Mouse (Mus musculus): ENCODE data around the gene Dysf. TPM values are rescaled to one million over a fixed set of nuclear protein-coding genes. Genes with fewer than 3 reads are reported as not detected.

Gene Dysf
- total RNA-seq, 1 experiment, result 12.8 TPM

DNA sequence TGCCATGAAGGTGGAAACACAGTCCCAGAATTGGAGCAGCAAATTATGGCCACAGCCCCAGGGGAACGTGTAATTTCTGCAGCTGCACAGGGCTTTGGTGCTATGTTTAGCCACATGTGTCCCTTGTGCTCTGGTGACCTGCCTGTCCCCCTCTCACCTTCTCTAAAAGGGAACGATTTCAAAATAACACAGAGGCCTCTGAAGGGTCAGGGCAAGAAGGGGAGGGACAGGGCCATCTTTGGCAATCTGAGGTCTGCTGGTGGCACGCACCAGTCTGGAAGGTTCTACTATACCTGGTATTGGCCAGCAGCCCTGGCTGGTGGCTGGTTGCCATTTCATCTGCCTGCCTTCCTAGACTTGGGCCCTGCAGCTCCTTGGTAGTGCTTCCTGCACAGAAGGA, 147.4 kb downstream of the Dysf start:
- H3K9me3 ChIP-seq (ENCODE audit: control insufficient read depth, insufficient read depth, low read depth, low read length), result no peaks in the 10 kb centered on the region
- no peak overlapping the region for H3K27ac ChIP-seq (ENCODE audit: insufficient read depth, low read depth, low read length, poor library complexity, severe bottlenecking)
- no peak for TF ChIP-seq HCFC1 (IDR thresholded peaks at IDR 0.05; ENCODE audit: borderline replicate concordance, insufficient read depth, low read length)
- TF ChIP-seq CHD2 (IDR thresholded peaks at IDR 0.05; ENCODE audit: low read depth, low read length), result no peak
- no peak for TF ChIP-seq ZNF384 (IDR thresholded peaks at IDR 0.05; ENCODE audit: low read depth, low read length)
- TF ChIP-seq MAFK (IDR thresholded peaks at IDR 0.05; ENCODE audit: insufficient read depth, low read depth, low read length), result no peak
- no peak for TF ChIP-seq ZC3H11A (IDR thresholded peaks at IDR 0.05; ENCODE audit: borderline replicate concordance, low read depth, low read length)
- no peaks in the 10 kb centered on the region for H3K4me1 ChIP-seq (ENCODE audit: control insufficient read depth in 2 of 2, insufficient read depth in 2 of 2, low read length in 2 of 2, poor library complexity in 1 of 2)
- no peak for DNase-seq (ENCODE audit: low read depth, low spot score)
- in situ Hi-C loops (cut with MboI; ENCODE audit: low sequenced_read_pairs in 2 of 2, unreplicated experiment in 2 of 2), result no loop called here
- H3K4me3 ChIP-seq (ENCODE audit: insufficient read depth in 1 of 2, low read depth in 1 of 2, low read length in 2 of 2, poor library complexity in 1 of 2, severe bottlenecking in 1 of 2), result no peak overlapping the region
- H3K9ac ChIP-seq (ENCODE audit: insufficient read depth, low read depth, low read length, poor library complexity, severe bottlenecking), result no peak overlapping the region
- H3K36me3 ChIP-seq (ENCODE audit: control insufficient read depth, insufficient read depth, low read length, poor library complexity, severe bottlenecking), result no peaks in the 10 kb centered on the region

DNA sequence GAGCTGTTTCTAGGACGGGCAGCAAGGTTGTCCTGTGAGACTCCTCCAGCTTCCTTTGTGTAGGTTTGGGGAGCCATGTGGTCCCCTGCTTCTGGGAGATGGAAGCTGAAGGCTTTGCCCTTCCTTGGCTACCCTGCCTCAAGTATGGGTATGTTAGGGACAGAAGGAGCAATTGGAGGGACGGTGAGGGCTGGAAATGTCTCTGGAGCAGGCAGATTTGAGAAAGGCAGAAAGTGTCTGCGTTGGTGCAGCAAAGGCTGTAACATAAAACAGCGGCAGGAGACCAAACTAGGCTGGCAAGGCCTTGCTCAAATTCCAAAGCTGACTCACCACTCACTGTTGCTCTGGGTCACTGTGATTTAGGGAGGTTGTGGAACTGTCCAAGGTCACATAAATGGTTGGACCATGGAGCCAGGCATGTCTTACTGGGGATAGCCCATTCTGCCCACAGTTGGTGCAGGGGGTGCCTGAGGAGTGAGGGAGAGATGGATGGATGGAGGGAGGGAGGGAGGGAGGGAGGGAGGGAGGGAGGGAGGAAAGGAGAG, 148.2 kb downstream of the Dysf start:
- no peaks in the 10 kb centered on the region for H3K4me1 ChIP-seq (ENCODE audit: control insufficient read depth in 2 of 2, insufficient read depth in 2 of 2, low read length in 2 of 2, poor library complexity in 1 of 2)
- DNase-seq (ENCODE audit: low read depth, low spot score), result no peak
- H3K27ac ChIP-seq (ENCODE audit: insufficient read depth, low read depth, low read length, poor library complexity, severe bottlenecking), result no peak overlapping the region
- H3K36me3 ChIP-seq (ENCODE audit: control insufficient read depth, insufficient read depth, low read length, poor library complexity, severe bottlenecking), result no peaks in the 10 kb centered on the region
- H3K4me3 ChIP-seq (ENCODE audit: insufficient read depth in 1 of 2, low read depth in 1 of 2, low read length in 2 of 2, poor library complexity in 1 of 2, severe bottlenecking in 1 of 2), result no peak overlapping the region
- no peak overlapping the region for H3K9ac ChIP-seq (ENCODE audit: insufficient read depth, low read depth, low read length, poor library complexity, severe bottlenecking)
- TF ChIP-seq HCFC1 (IDR thresholded peaks at IDR 0.05; ENCODE audit: borderline replicate concordance, insufficient read depth, low read length) (no peak), CHD2 (IDR thresholded peaks at IDR 0.05; ENCODE audit: low read depth, low read length) (no peak), ZNF384 (IDR thresholded peaks at IDR 0.05; ENCODE audit: low read depth, low read length) (no peak), ZC3H11A (IDR thresholded peaks at IDR 0.05; ENCODE audit: borderline replicate concordance, low read depth, low read length) (no peak), MAFK (IDR thresholded peaks at IDR 0.05; ENCODE audit: insufficient read depth, low read depth, low read length) (no peak)
- H3K9me3 ChIP-seq (ENCODE audit: control insufficient read depth, insufficient read depth, low read depth, low read length), result no peaks in the 10 kb centered on the region
- in situ Hi-C loops (cut with MboI; ENCODE audit: low sequenced_read_pairs in 2 of 2, unreplicated experiment in 2 of 2), result no loop called here

DNA sequence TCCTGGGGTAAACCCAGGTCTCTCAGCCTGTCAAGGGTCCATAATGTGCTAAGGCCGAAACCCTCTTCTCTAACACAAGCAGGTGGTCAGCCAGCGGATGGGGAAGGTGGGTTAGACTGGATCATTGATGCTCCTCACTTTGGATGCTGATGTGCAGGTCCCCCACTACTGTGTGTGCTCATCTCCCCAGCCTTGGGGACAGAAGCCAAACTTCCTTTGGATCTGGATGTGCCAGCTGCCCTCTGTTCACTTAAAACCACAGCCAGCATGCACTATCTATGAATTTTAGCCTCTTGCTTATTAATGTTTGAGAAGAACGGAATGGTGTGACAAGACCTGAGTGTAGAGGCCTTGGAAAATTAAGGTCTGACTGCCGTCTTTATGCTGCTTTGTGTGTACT, 150.7 kb downstream of the Dysf start:
- Histone ChIP-seq H3K27ac (ENCODE audit: insufficient read depth, low read depth, low read length, poor library complexity, severe bottlenecking) (no peak overlapping the region), H3K4me3 (ENCODE audit: insufficient read depth in 1 of 2, low read depth in 1 of 2, low read length in 2 of 2, poor library complexity in 1 of 2, severe bottlenecking in 1 of 2) (no peak overlapping the region), H3K36me3 (ENCODE audit: control insufficient read depth, insufficient read depth, low read length, poor library complexity, severe bottlenecking) (no peaks in the 10 kb centered on the region), H3K4me1 (ENCODE audit: control insufficient read depth in 2 of 2, insufficient read depth in 2 of 2, low read length in 2 of 2, poor library complexity in 1 of 2) (no peaks in the 10 kb centered on the region), H3K9ac (ENCODE audit: insufficient read depth, low read depth, low read length, poor library complexity, severe bottlenecking) (no peak overlapping the region), H3K9me3 (ENCODE audit: control insufficient read depth, insufficient read depth, low read depth, low read length) (no peaks in the 10 kb centered on the region)
- in situ Hi-C loops (cut with MboI; ENCODE audit: low sequenced_read_pairs in 2 of 2, unreplicated experiment in 2 of 2), result no loop called here
- no peak for DNase-seq (ENCODE audit: low read depth, low spot score)
- TF ChIP-seq ZC3H11A (IDR thresholded peaks at IDR 0.05; ENCODE audit: borderline replicate concordance, low read depth, low read length), result no peak
- no peak for TF ChIP-seq HCFC1 (IDR thresholded peaks at IDR 0.05; ENCODE audit: borderline replicate concordance, insufficient read depth, low read length)
- TF ChIP-seq CHD2 (IDR thresholded peaks at IDR 0.05; ENCODE audit: low read depth, low read length), result no peak
- TF ChIP-seq ZNF384 (IDR thresholded peaks at IDR 0.05; ENCODE audit: low read depth, low read length), result no peak
- TF ChIP-seq MAFK (IDR thresholded peaks at IDR 0.05; ENCODE audit: insufficient read depth, low read depth, low read length), result no peak

DNA sequence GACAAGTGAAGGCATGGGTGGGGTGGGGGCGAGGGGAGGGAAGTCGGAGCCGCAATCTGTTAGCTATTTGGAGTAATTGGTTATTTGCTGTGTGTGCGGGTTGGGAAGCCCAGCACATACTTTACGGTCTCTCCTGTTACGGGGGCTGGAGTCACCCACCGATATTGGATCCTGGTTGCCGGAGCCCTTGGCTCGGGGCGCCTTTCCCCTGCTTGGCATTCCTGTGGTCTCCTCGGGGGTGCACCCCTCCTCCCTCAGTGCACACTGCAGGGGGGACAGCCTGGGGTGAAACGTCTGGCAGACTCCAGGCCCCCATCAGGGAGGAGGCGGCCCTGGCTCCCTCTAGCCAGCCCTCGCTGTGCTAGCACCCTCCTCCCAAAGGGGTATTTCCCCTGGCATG, 159.2 kb downstream of the Dysf start:
- no peak for DNase-seq (ENCODE audit: low read depth, low spot score)
- in situ Hi-C loops (cut with MboI; ENCODE audit: low sequenced_read_pairs in 2 of 2, unreplicated experiment in 2 of 2), result no loop called here
- no peak for TF ChIP-seq ZC3H11A (IDR thresholded peaks at IDR 0.05; ENCODE audit: borderline replicate concordance, low read depth, low read length)
- no peak for TF ChIP-seq HCFC1 (IDR thresholded peaks at IDR 0.05; ENCODE audit: borderline replicate concordance, insufficient read depth, low read length)
- TF ChIP-seq CHD2 (IDR thresholded peaks at IDR 0.05; ENCODE audit: low read depth, low read length), result no peak
- no peak for TF ChIP-seq ZNF384 (IDR thresholded peaks at IDR 0.05; ENCODE audit: low read depth, low read length)
- no peak for TF ChIP-seq MAFK (IDR thresholded peaks at IDR 0.05; ENCODE audit: insufficient read depth, low read depth, low read length)
- Histone ChIP-seq H3K4me3 (ENCODE audit: insufficient read depth in 1 of 2, low read depth in 1 of 2, low read length in 2 of 2, poor library complexity in 1 of 2, severe bottlenecking in 1 of 2) (no peak overlapping the region), H3K9ac (ENCODE audit: insufficient read depth, low read depth, low read length, poor library complexity, severe bottlenecking) (no peak overlapping the region), H3K9me3 (ENCODE audit: control insufficient read depth, insufficient read depth, low read depth, low read length) (no peaks in the 10 kb centered on the region), H3K27ac (ENCODE audit: insufficient read depth, low read depth, low read length, poor library complexity, severe bottlenecking) (no peak overlapping the region), H3K36me3 (ENCODE audit: control insufficient read depth, insufficient read depth, low read length, poor library complexity, severe bottlenecking) (no peaks in the 10 kb centered on the region), H3K4me1 (ENCODE audit: control insufficient read depth in 2 of 2, insufficient read depth in 2 of 2, low read length in 2 of 2, poor library complexity in 1 of 2) (no peaks in the 10 kb centered on the region)

DNA sequence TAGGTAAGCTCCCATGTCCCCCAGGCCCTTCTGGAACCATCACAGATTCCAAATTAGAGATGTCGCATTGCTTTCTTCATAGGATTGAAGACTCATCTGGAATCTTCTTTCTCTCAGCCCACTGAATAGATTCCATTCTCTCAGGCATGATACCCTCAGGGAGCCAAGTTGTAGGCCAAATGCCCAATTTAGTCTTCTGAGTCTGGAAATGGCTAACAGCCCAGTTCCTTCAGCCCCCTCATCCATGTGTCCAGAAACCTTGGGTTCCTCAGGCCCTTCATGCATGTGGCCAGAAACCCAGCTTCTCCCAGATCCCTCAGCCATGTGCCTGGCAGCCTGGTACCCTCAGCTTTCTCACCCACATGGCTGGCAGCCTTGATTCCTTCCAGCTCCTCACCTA, 160.2 kb downstream of the Dysf start:
- H3K4me1 ChIP-seq (ENCODE audit: control insufficient read depth in 2 of 2, insufficient read depth in 2 of 2, low read length in 2 of 2, poor library complexity in 1 of 2), result no peaks in the 10 kb centered on the region
- no peaks in the 10 kb centered on the region for H3K9me3 ChIP-seq (ENCODE audit: control insufficient read depth, insufficient read depth, low read depth, low read length)
- H3K27ac ChIP-seq (ENCODE audit: insufficient read depth, low read depth, low read length, poor library complexity, severe bottlenecking), result no peak overlapping the region
- in situ Hi-C loops (cut with MboI; ENCODE audit: low sequenced_read_pairs in 2 of 2, unreplicated experiment in 2 of 2), result no loop called here
- no peak overlapping the region for H3K4me3 ChIP-seq (ENCODE audit: insufficient read depth in 1 of 2, low read depth in 1 of 2, low read length in 2 of 2, poor library complexity in 1 of 2, severe bottlenecking in 1 of 2)
- H3K9ac ChIP-seq (ENCODE audit: insufficient read depth, low read depth, low read length, poor library complexity, severe bottlenecking), result no peak overlapping the region
- H3K36me3 ChIP-seq (ENCODE audit: control insufficient read depth, insufficient read depth, low read length, poor library complexity, severe bottlenecking), result no peaks in the 10 kb centered on the region
- DNase-seq (ENCODE audit: low read depth, low spot score), result no peak
- no peak for TF ChIP-seq CHD2 (IDR thresholded peaks at IDR 0.05; ENCODE audit: low read depth, low read length)
- no peak for TF ChIP-seq ZC3H11A (IDR thresholded peaks at IDR 0.05; ENCODE audit: borderline replicate concordance, low read depth, low read length)
- no peak for TF ChIP-seq ZNF384 (IDR thresholded peaks at IDR 0.05; ENCODE audit: low read depth, low read length)
- TF ChIP-seq HCFC1 (IDR thresholded peaks at IDR 0.05; ENCODE audit: borderline replicate concordance, insufficient read depth, low read length), result no peak
- no peak for TF ChIP-seq MAFK (IDR thresholded peaks at IDR 0.05; ENCODE audit: insufficient read depth, low read depth, low read length)
